Mouse (Mus musculus) embryonic fibroblast, embryonic 13.5 days (primary cell): Measurements from ENCODE around the gene Lpar3.

ENCODE experiments used
- CTCF ChIP-seq: IDR thresholded peaks from 2 replicates; pipeline ENCODE4 v1.5.1; 2011; ENCODE audit warnings: mild to moderate bottlenecking, control low read depth, low read length, moderate library complexity, borderline replicate concordance; ENCODE audit not compliant: insufficient read depth
- POLR2A ChIP-seq: IDR thresholded peaks from 2 replicates; pipeline ENCODE4 v1.6.1; 2011; ENCODE audit warnings: low read depth, mild to moderate bottlenecking, control low read depth, low read length, moderate library complexity

GRCm38 (mm10) chr3:146260845-146261244 lies 40.1 kb downstream of the Lpar3 start:
- no peak for TF ChIP-seq CTCF
- no peak for TF ChIP-seq POLR2A
